Mouse (Mus musculus): Measurements from ENCODE around the gene Olfr645. TPM values are rescaled to one million over a fixed set of nuclear protein-coding genes. Genes with fewer than 3 reads are reported as not detected.

Gene Olfr645
- not detected for total RNA-seq (2021)
- not detected in 2 replicates for polyA plus RNA-seq (2012; rRNA removed)
- long read RNA-seq: 0 reads

DNA sequence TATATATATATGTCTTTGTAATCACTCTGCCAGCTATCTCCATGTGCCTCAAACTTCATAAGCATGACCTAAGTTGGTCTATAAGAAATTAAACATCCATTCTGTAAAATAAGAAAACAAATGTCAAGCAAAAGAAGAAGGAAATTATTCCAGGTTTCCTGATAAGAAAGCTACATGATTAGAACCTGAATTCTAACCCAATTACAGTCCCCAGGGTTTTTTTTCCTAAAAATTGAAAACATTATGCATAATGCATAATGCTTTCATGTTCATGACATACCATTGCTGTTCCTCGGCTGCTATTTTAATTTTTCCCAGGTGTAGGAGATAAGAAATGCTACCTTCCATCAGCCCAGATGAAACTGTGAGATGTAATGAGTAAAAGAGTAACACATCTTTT lies at the start of gene Olfr645:
Gene Olfr645, minus strand, starts transcription at position 101 of the 400 bp plus-strand sequence.
- DNase-seq: no peak

- no peak for DNase-seq
Measured at GRCm38 (mm10) chr7:104129726-104130125, 44.5 kb upstream of the Olfr645 start, which contains the start of gene Ubqln5. Ubqln5 (minus strand) TSS chr7:104129826.

GRCm38 (mm10) chr7:104104757-104104972 lies 19.4 kb upstream of the Olfr645 start, which contains the start of gene Olfr646:
Olfr646 (plus strand) TSS chr7:104104873.
- no peak for DNase-seq

DNA sequence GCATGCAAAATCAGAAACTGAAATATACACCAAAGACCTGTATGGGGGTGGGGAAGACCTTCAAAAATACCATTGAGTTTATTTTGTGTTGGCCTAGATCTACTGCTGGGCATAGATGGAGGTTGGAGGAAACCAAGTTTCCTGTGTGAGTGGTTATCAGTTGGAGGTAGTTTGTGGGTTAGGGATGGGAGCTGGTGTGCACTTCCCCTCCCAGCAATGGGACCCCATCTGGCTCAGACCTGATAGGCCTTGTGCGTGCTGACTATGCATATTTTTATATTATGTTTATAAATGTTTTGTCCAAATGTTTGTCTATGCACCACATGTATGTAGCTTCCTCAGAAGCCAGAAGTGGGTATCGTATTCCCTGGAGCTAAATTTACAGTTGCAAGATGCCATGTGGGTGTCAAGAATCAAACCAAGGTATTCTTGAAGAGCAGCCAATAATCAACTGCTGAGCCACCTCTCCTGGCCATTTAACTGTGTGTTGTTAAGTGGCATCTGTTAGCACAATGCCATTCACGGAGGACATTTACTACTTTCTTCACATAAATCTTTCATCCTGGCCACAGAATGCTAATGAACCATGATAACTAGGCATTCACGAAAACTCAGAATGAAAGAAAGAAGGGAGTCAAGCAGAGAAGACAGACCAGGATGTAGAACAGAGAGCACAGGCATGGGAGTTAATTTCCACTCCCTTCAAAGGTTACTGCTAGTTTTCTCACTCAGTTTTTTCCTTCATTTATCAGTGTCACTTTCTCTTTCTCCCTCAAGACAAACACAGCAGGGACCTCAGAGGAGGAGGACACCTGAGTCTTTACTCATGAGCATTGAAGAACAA lies 18.9 kb upstream of the Olfr645 start:
- DNase-seq: no peak

GRCm38 (mm10) chr7:104071769-104072168 lies 13.5 kb downstream of the Olfr645 start, which contains the start of gene Olfr644:
Olfr644 (minus strand) TSS chr7:104071869.
- no peak for DNase-seq

DNA sequence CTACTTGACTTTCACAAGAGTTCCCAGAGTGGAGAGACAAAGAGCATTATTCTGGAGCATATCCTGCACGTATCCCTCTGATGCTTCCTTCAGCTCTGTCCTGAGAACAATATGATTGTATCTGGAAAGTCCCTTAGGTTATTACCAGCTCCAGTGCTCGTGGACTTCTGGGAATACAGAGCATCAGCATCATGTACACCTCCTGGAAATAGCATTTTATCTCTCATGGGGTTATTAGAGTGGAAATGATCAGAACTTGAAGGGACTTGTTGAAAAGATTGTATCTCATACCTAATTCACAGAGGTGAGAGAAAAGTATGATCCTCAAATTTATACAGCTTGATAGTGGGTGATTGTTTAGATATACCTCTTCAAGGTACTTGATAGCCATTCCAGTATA lies 23.9 kb downstream of the Olfr645 start, which contains the start of gene 4930516K23Rik:
Gene 4930516K23Rik, minus strand, starts transcription at position 101 of the 400 bp plus-strand sequence.
- no peak for DNase-seq

DNA sequence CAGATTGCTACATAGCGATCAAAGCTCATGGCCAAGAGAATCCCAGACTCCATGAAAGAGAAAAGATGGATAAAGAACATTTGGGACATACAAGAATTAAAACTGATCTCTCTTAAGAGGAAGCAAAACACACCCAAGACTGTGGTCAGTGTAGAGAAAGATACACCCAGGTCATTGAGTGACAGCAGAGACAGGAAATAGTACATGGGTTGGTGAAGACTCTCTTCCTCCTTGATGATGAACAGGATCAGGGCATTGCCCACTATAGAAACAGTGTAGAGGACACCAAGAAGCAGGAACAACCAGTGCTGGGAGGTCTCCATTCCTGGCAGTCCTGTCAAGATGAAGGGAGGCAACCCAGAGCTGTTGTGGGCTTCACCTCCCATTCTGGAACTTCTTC lies 26.1 kb downstream of the Olfr645 start:
- DNase-seq: no peak

GRCm38 (mm10) chr7:104052566-104052965 lies 32.7 kb downstream of the Olfr645 start, which contains the start of gene Olfr642:
Olfr642 (minus strand) TSS chr7:104052666.
- no peak for DNase-seq

GRCm38 (mm10) chr7:104050745-104051144 lies 34.5 kb downstream of the Olfr645 start:
- DNase-seq: no peak

GRCm38 (mm10) chr7:104035145-104035544 lies 50.1 kb downstream of the Olfr645 start, which contains the start of gene Olfr641:
Olfr641 (plus strand) TSS chr7:104035445.
- DNase-seq: no peak

Other genes starting within 250 kb of the Olfr645 start
- gene Hbb-bh2, start 244.9 kb downstream of the Olfr645 start, total RNA-seq (2021): not detected
- gene Hbb-bh2, start 244.9 kb downstream of the Olfr645 start, polyA plus RNA-seq (2012; rRNA removed): not detected in 2 replicates
- gene Hbb-bh1, start 242.3 kb downstream of the Olfr645 start, total RNA-seq (2021): not detected
- not detected in 2 replicates for gene Hbb-bh1, start 242.3 kb downstream of the Olfr645 start, polyA plus RNA-seq (2012; rRNA removed)
- not detected for gene Hbb-y, start 232.2 kb downstream of the Olfr645 start, total RNA-seq (2021)
- gene Hbb-y, start 232.2 kb downstream of the Olfr645 start, polyA plus RNA-seq (2012; rRNA removed): not detected in 2 replicates
- not detected for gene Olfr66, start 199.2 kb downstream of the Olfr645 start, total RNA-seq (2021)
- gene Olfr66, start 199.2 kb downstream of the Olfr645 start, polyA plus RNA-seq (2012; rRNA removed): not detected in 2 replicates
- not detected for gene Olfr64, start 191.0 kb downstream of the Olfr645 start, total RNA-seq (2021)
- not detected in 2 replicates for gene Olfr64, start 191.0 kb downstream of the Olfr645 start, polyA plus RNA-seq (2012; rRNA removed)
- not detected for gene Olfr65, start 182.0 kb downstream of the Olfr645 start, total RNA-seq (2021)
- not detected in 2 replicates for gene Olfr65, start 182.0 kb downstream of the Olfr645 start, polyA plus RNA-seq (2012; rRNA removed)
- not detected for gene Olfr631, start 156.6 kb downstream of the Olfr645 start, total RNA-seq (2021)
- gene Olfr631, start 156.6 kb downstream of the Olfr645 start, polyA plus RNA-seq (2012; rRNA removed): not detected in 2 replicates
- not detected for gene Olfr632, start 151.1 kb downstream of the Olfr645 start, total RNA-seq (2021)
- not detected in 2 replicates for gene Olfr632, start 151.1 kb downstream of the Olfr645 start, polyA plus RNA-seq (2012; rRNA removed)
- not detected for gene Olfr633, start 141.0 kb downstream of the Olfr645 start, total RNA-seq (2021)
- gene Olfr633, start 141.0 kb downstream of the Olfr645 start, polyA plus RNA-seq (2012; rRNA removed): not detected in 2 replicates
- gene Olfr635, start 114.3 kb downstream of the Olfr645 start, total RNA-seq (2021): not detected
- gene Olfr635, start 114.3 kb downstream of the Olfr645 start, polyA plus RNA-seq (2012; rRNA removed): not detected in 2 replicates
- not detected for gene Olfr638, start 86.7 kb downstream of the Olfr645 start, total RNA-seq (2021)
- gene Olfr638, start 86.7 kb downstream of the Olfr645 start, polyA plus RNA-seq (2012; rRNA removed): not detected in 2 replicates
- not detected for gene Olfr639, start 68.2 kb downstream of the Olfr645 start, total RNA-seq (2021)
- gene Olfr639, start 68.2 kb downstream of the Olfr645 start, polyA plus RNA-seq (2012; rRNA removed): not detected in 2 replicates
- not detected for gene Olfr640, start 59.9 kb downstream of the Olfr645 start, total RNA-seq (2021)
- gene Olfr640, start 59.9 kb downstream of the Olfr645 start, polyA plus RNA-seq (2012; rRNA removed): not detected in 2 replicates
- not detected for gene Olfr641, start 50.0 kb downstream of the Olfr645 start, total RNA-seq (2021)
- not detected in 2 replicates for gene Olfr641, start 50.0 kb downstream of the Olfr645 start, polyA plus RNA-seq (2012; rRNA removed)
- not detected for gene Olfr642, start 32.8 kb downstream of the Olfr645 start, total RNA-seq (2021)
- gene Olfr642, start 32.8 kb downstream of the Olfr645 start, polyA plus RNA-seq (2012; rRNA removed): not detected in 2 replicates
- not detected for gene 4930516K23Rik, start 24.0 kb downstream of the Olfr645 start, total RNA-seq (2021)
- not detected in 2 replicates for gene 4930516K23Rik, start 24.0 kb downstream of the Olfr645 start, polyA plus RNA-seq (2012; rRNA removed)
- gene Olfr644, start 13.6 kb downstream of the Olfr645 start, total RNA-seq (2021): not detected
- not detected in 2 replicates for gene Olfr644, start 13.6 kb downstream of the Olfr645 start, polyA plus RNA-seq (2012; rRNA removed)
- gene Olfr646, start 19.4 kb upstream of the Olfr645 start, total RNA-seq (2021): not detected
- not detected in 2 replicates for gene Olfr646, start 19.4 kb upstream of the Olfr645 start, polyA plus RNA-seq (2012; rRNA removed)
- gene Ubqln5, start 44.4 kb upstream of the Olfr645 start, total RNA-seq (2021): not detected
- gene Ubqln5, start 44.4 kb upstream of the Olfr645 start, polyA plus RNA-seq (2012; rRNA removed): not detected in 2 replicates
- gene Olfr643, start 51.9 kb upstream of the Olfr645 start, total RNA-seq (2021): not detected
- gene Olfr643, start 51.9 kb upstream of the Olfr645 start, polyA plus RNA-seq (2012; rRNA removed): not detected in 2 replicates
- gene Ubqln3, start 57.8 kb upstream of the Olfr645 start, total RNA-seq (2021): not detected
- gene Ubqln3, start 57.8 kb upstream of the Olfr645 start, polyA plus RNA-seq (2012; rRNA removed): not detected in 2 replicates
- not detected for gene Ubqlnl, start 65.1 kb upstream of the Olfr645 start, total RNA-seq (2021)
- not detected in 2 replicates for gene Ubqlnl, start 65.1 kb upstream of the Olfr645 start, polyA plus RNA-seq (2012; rRNA removed)
- gene Olfm5, start 79.4 kb upstream of the Olfr645 start, total RNA-seq (2021): not detected
- not detected in 2 replicates for gene Olfm5, start 79.4 kb upstream of the Olfr645 start, polyA plus RNA-seq (2012; rRNA removed)
- not detected for gene Olfr648, start 97.9 kb upstream of the Olfr645 start, total RNA-seq (2021)
- gene Olfr648, start 97.9 kb upstream of the Olfr645 start, polyA plus RNA-seq (2012; rRNA removed): 0.04 TPM in 1 of 2 replicates, not detected in the other
- gene Olfr649, start 110.5 kb upstream of the Olfr645 start, total RNA-seq (2021): not detected
- not detected in 2 replicates for gene Olfr649, start 110.5 kb upstream of the Olfr645 start, polyA plus RNA-seq (2012; rRNA removed)
- under 1 TPM; 0.12 to 0.66 TPM for gene Trim6, start 133.3 kb upstream of the Olfr645 start, total RNA-seq (2021)
- gene Trim6, start 133.3 kb upstream of the Olfr645 start, polyA plus RNA-seq (2012; rRNA removed): 0.09 and 0.36 TPM in 2 replicates
- 1 to 10 TPM; 6.5 to 6.8 TPM for gene Trim34a, start 159.0 kb upstream of the Olfr645 start, total RNA-seq (2021)
- 4.0 and 4.6 TPM in 2 replicates for gene Trim34a, start 159.0 kb upstream of the Olfr645 start, polyA plus RNA-seq (2012; rRNA removed)
- gene Trim5, start 202.6 kb upstream of the Olfr645 start, total RNA-seq (2021): 1 to 10 TPM; 3.5 to 3.8 TPM
- gene Trim5, start 202.6 kb upstream of the Olfr645 start, polyA plus RNA-seq (2012; rRNA removed): 0.22 and 0.47 TPM in 2 replicates
- 10 to 100 TPM in 1 of 2 experiments, 1 to 10 TPM in 1; 9.1 to 12.5 TPM for gene Trim12a, start 230.0 kb upstream of the Olfr645 start, total RNA-seq (2021)
- 1.4 and 1.7 TPM in 2 replicates for gene Trim12a, start 230.0 kb upstream of the Olfr645 start, polyA plus RNA-seq (2012; rRNA removed)
- under 1 TPM; 0.38 to 0.46 TPM for gene Trim34b, start 244.0 kb upstream of the Olfr645 start, total RNA-seq (2021)
- gene Trim34b, start 244.0 kb upstream of the Olfr645 start, polyA plus RNA-seq (2012; rRNA removed): 0.54 and 1.7 TPM in 2 replicates